Comparison of ENCODE assay signal across 19 mouse cellular contexts in genomic region chr3:126631583-126631982, GRCm38 (mm10). TPM values are rescaled to one million over a fixed set of nuclear protein-coding genes. Genes with fewer than 3 reads are reported as not detected.
A peak's percentile ranks its signal among the peaks of the same experiment; 100 is the strongest.
DNase-seq lines count a peak whose midpoint lies in the region; ATAC-seq and TF ChIP-seq lines count a peak whose summit lies in the region.
"Had no signal": no experiment of that assay in that cellular context is flagged by ENCODE, and none has a peak within 500 bp of the region (broad histone marks: within the 10 kb centered on the region; RNA-seq: fewer than 3 reads in every experiment).

No protein-coding gene starts in this region.

- H3K4me1 ChIP-seq in heart, embryonic 14.5 days (ENCODE audit: control insufficient read depth in 2 of 2, insufficient read depth in 2 of 2, low read length in 2 of 2) = peaks cover 10 to 51% of the 10 kb centered on the region in 2 experiments
- peaks cover 14% of the 10 kb centered on the region for H3K4me1 ChIP-seq in heart, adult 2 months (ENCODE audit: control insufficient read depth, insufficient read depth, low read length)
- H3K4me1 ChIP-seq in lung, embryonic 14.5 days (ENCODE audit: insufficient read depth) = peaks cover 15% of the 10 kb centered on the region
- H3K4me1 ChIP-seq: forebrain, embryonic 13.5 days; hindbrain, embryonic 12.5 days; intestine, embryonic 15.5 days; limb, embryonic 13.5 days; stomach, embryonic 15.5 days had no signal

- peak overlapping the region; percentile 13 for H3K9ac ChIP-seq in heart, embryonic 14.5 days (ENCODE audit: low read length)
- no peak overlapping the region for H3K9ac ChIP-seq in heart, adult 2 months (ENCODE audit: low read depth, low read length)
- no peak overlapping the region for H3K9ac ChIP-seq in lung, embryonic 14.5 days
- H3K9ac ChIP-seq: forebrain, embryonic 13.5 days; hindbrain, embryonic 12.5 days; intestine, embryonic 15.5 days; limb, embryonic 13.5 days; liver, embryonic 14.5 days; neural tube, embryonic 12.5 days; stomach, embryonic 15.5 days had no signal

- no peak for TF ChIP-seq CTCF in heart, adult 2 months (IDR thresholded peaks at IDR 0.05)
- TF ChIP-seq CTCF in lung, embryonic 14.5 days (IDR thresholded peaks at IDR 0.05; ENCODE audit: low read depth) = no peak

- no peak for TF ChIP-seq POLR2A in heart, adult 2 months (IDR thresholded peaks at IDR 0.05; ENCODE audit: insufficient read depth, low read depth, low read length)

- peaks cover 1% of the 10 kb centered on the region; the same call in 1 of the 2 replicates for H3K79me2 ChIP-seq in heart, adult 2 months (replicated peaks; ENCODE audit: control insufficient read depth, insufficient read depth, low read length)

- no peaks in the 10 kb centered on the region for H3K36me3 ChIP-seq in heart, embryonic 14.5 days (ENCODE audit: control insufficient read depth, insufficient read depth, low read length)
- peaks cover 15% of the 10 kb centered on the region for H3K36me3 ChIP-seq in heart, adult 2 months (ENCODE audit: control insufficient read depth, insufficient read depth, low read length)
- no peaks in the 10 kb centered on the region for H3K36me3 ChIP-seq in lung, embryonic 14.5 days (ENCODE audit: insufficient read depth)
- H3K36me3 ChIP-seq: hindbrain, embryonic 12.5 days; intestine, embryonic 15.5 days; limb, embryonic 13.5 days; neural tube, embryonic 12.5 days; stomach, embryonic 15.5 days had no signal

- intact Hi-C loops in heart, adult 2 months (cut with DNase I) = loop anchor here (5.0 kb wide), 1 partner anchor 34 kb away; the partner anchor contains the start of gene Camk2d

- H3K4me2 ChIP-seq in heart, embryonic 14.5 days (ENCODE audit: low read length) = peak overlapping the region; percentile 49
- no peak overlapping the region for H3K4me2 ChIP-seq in lung, embryonic 14.5 days
- H3K4me2 ChIP-seq: forebrain, embryonic 13.5 days; hindbrain, embryonic 12.5 days; intestine, embryonic 15.5 days; limb, embryonic 13.5 days; neural tube, embryonic 12.5 days; stomach, embryonic 15.5 days had no signal

- 34% methylated on average over 8 of the region's 8 CpGs for WGBS in heart, embryonic 14.5 days
- 66% methylated on average over 8 of the region's 8 CpGs for WGBS in heart, adult 2 months
- WGBS in lung, embryonic 14.5 days = 53% methylated on average over 8 of the region's 8 CpGs

- H3K9me3 ChIP-seq in heart, embryonic 14.5 days (ENCODE audit: control insufficient read depth, low read length) = no peaks in the 10 kb centered on the region
- H3K9me3 ChIP-seq in lung, embryonic 14.5 days (ENCODE audit: low read depth, low read length) = no peaks in the 10 kb centered on the region
- H3K9me3 ChIP-seq: forebrain, embryonic 13.5 days; hindbrain, embryonic 12.5 days; intestine, embryonic 15.5 days; limb, embryonic 13.5 days; neural tube, embryonic 12.5 days; stomach, embryonic 15.5 days had no signal

- TF ChIP-seq EP300 in heart, adult 2 months (IDR thresholded peaks at IDR 0.05; ENCODE audit: insufficient read depth, low read depth, low read length) = no peak

- no peak for DNase-seq in heart, adult 2 months
- no peak for DNase-seq in lung, embryonic 14.5 days
- DNase-seq in lung, postnatal 14 days = no peak
- peak; percentile 85 for DNase-seq in cerebellum, adult 8-10 months
- no peak for DNase-seq in left cerebral cortex, adult 9 months (ENCODE audit: low spot score in 2 of 2)
- DNase-seq: adrenal gland, postnatal 36 days; gastrocnemius, postnatal 25 days; layer of hippocampus, postnatal 36 days; lung, postnatal 36 days had no signal

- ATAC-seq in heart, embryonic 14.5 days (ENCODE audit: insufficient number of reproducible peaks, insufficient read depth, low FRiP score, low read depth) = no peak
- ATAC-seq in lung, embryonic 14.5 days (ENCODE audit: insufficient read depth) = 0 out of 2 replicates have a peak, but pooled peaks have one; percentile 10
- ATAC-seq in erythroblast, adult 5-6 weeks (replicated peaks; ENCODE audit: low FRiP score, poor library complexity, severe bottlenecking) = no peak
- ATAC-seq: forebrain, embryonic 13.5 days; intestine, embryonic 15.5 days; Patski had no signal

- H3K27ac ChIP-seq in heart, embryonic 14.5 days (replicated peaks in 1 of 2; ENCODE audit: control insufficient read depth in 1 of 2, insufficient read depth in 1 of 2, low read depth in 2 of 2, low read length in 2 of 2) = peak overlapping the region; percentile 9 to 58; a peak in 3 of 4 replicates
- H3K27ac ChIP-seq in heart, adult 2 months = no peak overlapping the region
- peak overlapping the region; percentile 30; the same call in 1 of the 2 replicates for H3K27ac ChIP-seq in lung, embryonic 14.5 days (ENCODE audit: low read depth)
- H3K27ac ChIP-seq: forebrain, embryonic 13.5 days; hindbrain, embryonic 12.5 days; intestine, embryonic 15.5 days; limb, embryonic 13.5 days; liver, embryonic 14.5 days; neural tube, embryonic 12.5 days; stomach, embryonic 15.5 days had no signal

- no peak overlapping the region for H3K4me3 ChIP-seq in heart, embryonic 14.5 days (ENCODE audit: control insufficient read depth in 1 of 2, insufficient read depth in 1 of 2, low read depth in 1 of 2, low read length in 2 of 2)
- no peak overlapping the region for H3K4me3 ChIP-seq in heart, adult 2 months
- H3K4me3 ChIP-seq in lung, embryonic 14.5 days (ENCODE audit: low read depth, low read length) = no peak overlapping the region
- H3K4me3 ChIP-seq: forebrain, embryonic 13.5 days; hindbrain, embryonic 12.5 days; intestine, embryonic 15.5 days; limb, embryonic 13.5 days; neural tube, embryonic 12.5 days; stomach, embryonic 15.5 days had no signal

- H3K27me3 ChIP-seq in heart, embryonic 14.5 days (ENCODE audit: control insufficient read depth, insufficient read depth, low read length) = no peaks in the 10 kb centered on the region
- H3K27me3 ChIP-seq in heart, adult 2 months (ENCODE audit: control insufficient read depth, insufficient read depth, low read length) = no peaks in the 10 kb centered on the region
- no peaks in the 10 kb centered on the region for H3K27me3 ChIP-seq in lung, embryonic 14.5 days (ENCODE audit: insufficient read depth, low read length)
- H3K27me3 ChIP-seq: forebrain, embryonic 13.5 days; hindbrain, embryonic 12.5 days; intestine, embryonic 15.5 days; limb, embryonic 13.5 days; neural tube, embryonic 12.5 days; Patski; stomach, embryonic 15.5 days had no signal

RNA-seq across cellular contexts. Expression of gene Camk2d, which starts 35.5 kb away (rescaled TPM):
- polyA plus RNA-seq in heart, embryonic 14.5 days (2014; fragmentation: Nextera tagmentation; extraction: Ambion mirVana) = 149 and 154 TPM in 2 replicates
- 100 to 1,000 TPM; 131 to 133 TPM for total RNA-seq in heart, adult 2 months (2021)
- polyA plus RNA-seq in heart, adult 2 months (2012; rRNA removed) = 135 and 218 TPM in 2 replicates
- polyA plus RNA-seq in lung, embryonic 14.5 days (2014; fragmentation: Nextera tagmentation; extraction: Ambion mirVana) = 43.2 and 44.8 TPM in 2 replicates
- total RNA-seq in erythroblast, adult 5-6 weeks (2015; ENCODE audit: low replicate concordance) = 1.9 and 11.1 TPM in 2 replicates
- total RNA-seq in erythroblast, adult 5-6 weeks (2017; ENCODE audit: low replicate concordance) = 5.6 and 11.7 TPM in 2 replicates
